Mouse (Mus musculus): ENCODE data around the gene Krtcap3. TPM values are rescaled to one million over a fixed set of nuclear protein-coding genes. Genes with fewer than 3 reads are reported as not detected.

Krtcap3 gene
- polyA plus RNA-seq, 1 experiment = 20.0 TPM

DNA sequence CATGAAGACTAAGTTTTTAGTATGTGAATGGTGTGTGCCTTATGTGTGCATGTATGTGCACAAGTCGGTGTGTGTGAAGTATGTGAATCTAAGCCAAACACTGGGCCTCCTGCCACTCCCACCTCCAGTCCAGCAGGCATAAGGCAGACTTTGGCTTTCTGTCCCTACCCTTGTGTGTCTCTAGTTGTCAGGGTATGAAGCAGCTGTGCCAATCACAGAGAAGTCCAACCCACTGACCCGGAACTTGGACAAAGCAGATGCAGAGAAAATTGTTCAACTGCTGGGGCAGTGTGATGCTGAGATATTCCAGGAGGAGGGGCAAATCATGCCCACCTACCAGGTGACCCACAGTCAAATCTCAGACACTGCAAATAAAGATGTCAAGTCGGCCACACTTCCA, 46.5 kb downstream of the Krtcap3 start:
- H3K27ac ChIP-seq (ENCODE audit: control insufficient read depth, insufficient read depth, low read depth, low read length, poor library complexity) = no peak overlapping the region
- H3K4me3 ChIP-seq (replicated peaks; ENCODE audit: control insufficient read depth, low read depth, low read length) = no peak overlapping the region
- 62% methylated on average over 3 of the region's 3 CpGs for WGBS
- no peaks in the 10 kb centered on the region for H3K4me1 ChIP-seq (ENCODE audit: control insufficient read depth, insufficient read depth, low read length)
- TF ChIP-seq POLR2A (IDR thresholded peaks at IDR 0.05; ENCODE audit: borderline replicate concordance, control insufficient read depth, low read depth, low read length) = no peak
- no peak for TF ChIP-seq CTCF (IDR thresholded peaks at IDR 0.05; ENCODE audit: control insufficient read depth, insufficient read depth, low read length)

- H3K4me1 ChIP-seq (ENCODE audit: control insufficient read depth, insufficient read depth, low read length) = no peaks in the 10 kb centered on the region
- no peak overlapping the region for H3K4me3 ChIP-seq (replicated peaks; ENCODE audit: control insufficient read depth, low read depth, low read length)
- 9% methylated on average over 2 of the region's 2 CpGs for WGBS
- H3K27ac ChIP-seq (ENCODE audit: control insufficient read depth, insufficient read depth, low read depth, low read length, poor library complexity) = no peak overlapping the region
- TF ChIP-seq CTCF (IDR thresholded peaks at IDR 0.05; ENCODE audit: control insufficient read depth, insufficient read depth, low read length) (no peak), POLR2A (IDR thresholded peaks at IDR 0.05; ENCODE audit: borderline replicate concordance, control insufficient read depth, low read depth, low read length) (no peak)
Observed at GRCm38 (mm10) chr5:31298486-31298885, 47.0 kb downstream of the Krtcap3 start.

DNA sequence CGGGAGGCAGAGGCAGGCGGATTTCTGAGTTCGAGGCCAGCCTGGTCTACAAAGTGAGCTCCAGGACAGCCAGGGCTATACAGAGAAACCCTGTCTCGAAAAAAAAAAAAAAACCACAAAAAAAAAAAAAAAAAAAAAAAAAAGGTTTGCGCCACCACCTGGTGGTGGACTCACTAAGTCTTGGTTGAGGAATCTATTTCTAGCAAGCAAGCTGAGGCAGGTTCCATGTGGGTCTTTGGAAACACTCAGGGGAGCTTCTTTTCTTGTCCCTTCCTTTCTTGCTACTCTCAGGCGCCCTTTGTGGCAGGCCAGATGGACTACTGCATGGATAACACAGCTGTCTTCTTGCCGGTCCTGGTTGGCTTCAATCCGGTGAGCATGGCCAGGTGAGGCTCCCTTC, 50.4 kb downstream of the Krtcap3 start:
- TF ChIP-seq CTCF (IDR thresholded peaks at IDR 0.05; ENCODE audit: control insufficient read depth, insufficient read depth, low read length) = no peak
- no peak for TF ChIP-seq POLR2A (IDR thresholded peaks at IDR 0.05; ENCODE audit: borderline replicate concordance, control insufficient read depth, low read depth, low read length)
- 56% methylated on average over 8 of the region's 8 CpGs for WGBS
- Histone ChIP-seq H3K4me1 (ENCODE audit: control insufficient read depth, insufficient read depth, low read length) (no peaks in the 10 kb centered on the region), H3K27ac (ENCODE audit: control insufficient read depth, insufficient read depth, low read depth, low read length, poor library complexity) (no peak overlapping the region), H3K4me3 (replicated peaks; ENCODE audit: control insufficient read depth, low read depth, low read length) (no peak overlapping the region)

Other genes with a start within 250 kb of the Krtcap3 start
- gene Atraid, start 203.4 kb upstream of the Krtcap3 start, polyA plus RNA-seq (2011; ENCODE audit: insufficient read depth, insufficient read length, low replicate concordance, missing spikeins) = 53.2 and 95.6 TPM in 2 replicates
- gene Slc5a6, start 202.8 kb upstream of the Krtcap3 start, polyA plus RNA-seq (2011; ENCODE audit: insufficient read depth, insufficient read length, low replicate concordance, missing spikeins) = 1.6 and 3.6 TPM in 2 replicates
- 9.7 and 21.8 TPM in 2 replicates for gene Cad, start 196.9 kb upstream of the Krtcap3 start, polyA plus RNA-seq (2011; ENCODE audit: insufficient read depth, insufficient read length, low replicate concordance, missing spikeins)
- not detected in 2 replicates for gene Dnajc5g, start 145.4 kb upstream of the Krtcap3 start, polyA plus RNA-seq (2011; ENCODE audit: insufficient read depth, insufficient read length, low replicate concordance, missing spikeins)
- not detected in 2 replicates for gene Slc30a3, start 143.5 kb upstream of the Krtcap3 start, polyA plus RNA-seq (2011; ENCODE audit: insufficient read depth, insufficient read length, low replicate concordance, missing spikeins)
- gene Trim54, start 135.0 kb upstream of the Krtcap3 start, polyA plus RNA-seq (2011; ENCODE audit: insufficient read depth, insufficient read length, low replicate concordance, missing spikeins) = not detected in 2 replicates
- not detected in 2 replicates for gene Ucn, start 112.9 kb upstream of the Krtcap3 start, polyA plus RNA-seq (2011; ENCODE audit: insufficient read depth, insufficient read length, low replicate concordance, missing spikeins)
- gene Mpv17, start 97.4 kb upstream of the Krtcap3 start, polyA plus RNA-seq (2011; ENCODE audit: insufficient read depth, insufficient read length, low replicate concordance, missing spikeins) = 5.3 and 14.4 TPM in 2 replicates
- 2.0 TPM in 1 of 2 replicates, not detected in the other for gene Gm29609, start 71.8 kb upstream of the Krtcap3 start, polyA plus RNA-seq (2011; ENCODE audit: insufficient read depth, insufficient read length, low replicate concordance, missing spikeins)
- 32.1 and 67.3 TPM in 2 replicates for gene Gtf3c2, start 71.5 kb upstream of the Krtcap3 start, polyA plus RNA-seq (2011; ENCODE audit: insufficient read depth, insufficient read length, low replicate concordance, missing spikeins)
- 32.5 and 42.0 TPM in 2 replicates for gene Snx17, start 58.5 kb upstream of the Krtcap3 start, polyA plus RNA-seq (2011; ENCODE audit: insufficient read depth, insufficient read length, low replicate concordance, missing spikeins)
- gene Eif2b4, start 58.3 kb upstream of the Krtcap3 start, polyA plus RNA-seq (2011; ENCODE audit: insufficient read depth, insufficient read length, low replicate concordance, missing spikeins) = 21.7 and 57.4 TPM in 2 replicates
- gene Zfp513, start 49.4 kb upstream of the Krtcap3 start, polyA plus RNA-seq (2011; ENCODE audit: insufficient read depth, insufficient read length, low replicate concordance, missing spikeins) = 28.8 and 54.0 TPM in 2 replicates
- gene Ppm1g, start 31.0 kb upstream of the Krtcap3 start, polyA plus RNA-seq (2011; ENCODE audit: insufficient read depth, insufficient read length, low replicate concordance, missing spikeins) = 97.5 and 147 TPM in 2 replicates
- gene Nrbp1, start 10.8 kb upstream of the Krtcap3 start, polyA plus RNA-seq (2011; ENCODE audit: insufficient read depth, insufficient read length, low replicate concordance, missing spikeins) = 51.1 and 93.7 TPM in 2 replicates
- gene Gm9970, start 10.5 kb upstream of the Krtcap3 start, polyA plus RNA-seq (2011; ENCODE audit: insufficient read depth, insufficient read length, low replicate concordance, missing spikeins) = not detected in 2 replicates
- gene Ift172, start 39.4 kb downstream of the Krtcap3 start, polyA plus RNA-seq (2011; ENCODE audit: insufficient read depth, insufficient read length, low replicate concordance, missing spikeins) = 12.0 and 41.2 TPM in 2 replicates
- not detected in 2 replicates for gene Fndc4, start 44.4 kb downstream of the Krtcap3 start, polyA plus RNA-seq (2011; ENCODE audit: insufficient read depth, insufficient read length, low replicate concordance, missing spikeins)
- gene Gckr, start 45.8 kb downstream of the Krtcap3 start, polyA plus RNA-seq (2011; ENCODE audit: insufficient read depth, insufficient read length, low replicate concordance, missing spikeins) = 3.7 TPM in 1 of 2 replicates, not detected in the other
- gene Zfp512, start 200.7 kb downstream of the Krtcap3 start, polyA plus RNA-seq (2011; ENCODE audit: insufficient read depth, insufficient read length, low replicate concordance, missing spikeins) = 17.2 and 29.0 TPM in 2 replicates
- not detected in 2 replicates for gene 4930548H24Rik, start 234.0 kb downstream of the Krtcap3 start, polyA plus RNA-seq (2011; ENCODE audit: insufficient read depth, insufficient read length, low replicate concordance, missing spikeins)
- gene Gpn1, start 243.1 kb downstream of the Krtcap3 start, polyA plus RNA-seq (2011; ENCODE audit: insufficient read depth, insufficient read length, low replicate concordance, missing spikeins) = 12.1 and 18.4 TPM in 2 replicates

Measured in bone marrow, adult 2 months (tissue).